Mouse (Mus musculus) left cerebral cortex, adult 9 months (tissue): ENCODE measurements around the gene Sirt4.
"Not testable (repeated sequence)": the region's sequence is repeated elsewhere in the genome, so short reads cannot be mapped to it uniquely, and the experiment has no call there.

Source experiments
- DNase-seq, 2 experiments: peaks; one replicate each; pipeline ENCODE4 v3.0.0; 2022; ENCODE audit warnings: low spot score in 2 of 2

Sirt4 gene

DNA sequence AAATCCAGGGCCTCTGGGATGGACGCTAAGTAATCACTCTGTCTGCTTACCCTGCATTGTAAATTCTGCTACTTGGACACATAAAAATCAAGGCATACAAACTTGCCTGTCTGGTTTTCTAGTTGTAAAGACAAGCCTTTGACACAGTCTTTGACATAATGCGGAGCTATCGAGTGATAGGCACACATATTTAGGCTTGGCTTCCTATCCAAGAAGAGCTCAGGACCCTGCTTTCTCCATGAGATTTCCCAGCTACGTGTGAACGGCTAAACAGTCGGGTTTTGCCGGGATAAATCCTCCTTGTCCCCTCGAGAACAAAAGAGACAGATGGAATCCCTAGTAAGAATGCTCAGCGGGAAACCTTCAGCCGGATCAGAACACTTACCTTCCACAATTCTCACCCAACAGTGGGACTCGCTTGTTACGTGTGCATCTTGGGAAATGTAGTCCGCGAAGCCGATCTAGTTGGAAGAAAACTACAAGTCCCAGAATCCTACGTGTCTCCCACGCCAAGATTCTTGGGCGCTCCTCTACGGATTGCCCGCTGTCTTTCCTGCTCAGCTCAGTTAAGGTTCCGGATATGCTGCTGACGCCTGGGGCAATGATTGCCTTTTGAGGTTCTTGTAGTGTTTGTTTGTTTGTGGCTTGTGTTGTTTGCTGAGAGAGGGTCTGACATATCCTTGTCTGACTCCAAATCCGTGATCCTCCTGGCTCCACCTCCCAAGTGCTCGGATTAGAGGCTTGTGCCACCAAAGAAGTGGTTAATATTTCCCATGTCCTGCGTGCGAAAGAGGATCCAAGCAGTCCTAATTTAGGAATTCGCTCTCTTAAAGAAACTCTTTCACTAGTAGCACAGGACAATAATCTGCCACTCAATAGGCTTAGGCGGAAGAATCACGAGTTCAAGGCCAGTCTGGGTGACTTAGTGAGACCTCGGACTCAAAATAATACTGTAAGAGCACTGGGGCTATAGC is at the start of gene Sirt4:
Gene Sirt4 (minus strand): TSS at position 779 of the 974 bp plus-strand sequence.
- DNase-seq, result peak; percentile 87 to 93

DNA sequence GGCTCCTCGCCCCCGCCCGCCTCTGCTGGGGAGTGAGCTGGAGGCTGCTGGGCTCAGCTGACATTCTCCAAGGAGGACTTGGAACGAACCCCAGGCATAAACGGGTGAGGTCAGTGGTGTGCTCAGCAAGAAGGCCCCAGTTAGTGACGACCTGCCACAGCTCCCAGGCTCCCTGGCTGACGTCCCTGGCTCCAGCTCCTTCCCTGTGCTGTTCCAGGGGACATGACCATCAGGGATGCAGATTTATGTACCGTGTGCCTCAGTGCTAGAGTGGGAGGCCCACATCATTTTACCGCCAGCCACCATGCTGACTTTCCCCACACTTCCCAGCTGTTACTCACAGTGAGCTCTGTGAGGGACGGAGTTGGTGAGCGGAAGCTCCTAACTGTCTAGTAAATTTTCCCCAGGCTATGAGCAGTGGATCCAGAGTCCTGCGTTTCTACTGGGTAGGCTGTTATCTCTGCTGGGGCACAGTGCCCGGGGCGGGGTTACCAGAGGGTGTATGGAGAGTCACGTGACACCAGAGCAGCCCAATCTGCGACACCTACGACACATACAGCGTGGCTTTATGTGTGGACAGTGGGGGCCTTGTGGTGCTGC is 47.2 kb upstream of the Sirt4 start:
- DNase-seq, result peak in 1 of 2 experiments; percentile 70

DNA sequence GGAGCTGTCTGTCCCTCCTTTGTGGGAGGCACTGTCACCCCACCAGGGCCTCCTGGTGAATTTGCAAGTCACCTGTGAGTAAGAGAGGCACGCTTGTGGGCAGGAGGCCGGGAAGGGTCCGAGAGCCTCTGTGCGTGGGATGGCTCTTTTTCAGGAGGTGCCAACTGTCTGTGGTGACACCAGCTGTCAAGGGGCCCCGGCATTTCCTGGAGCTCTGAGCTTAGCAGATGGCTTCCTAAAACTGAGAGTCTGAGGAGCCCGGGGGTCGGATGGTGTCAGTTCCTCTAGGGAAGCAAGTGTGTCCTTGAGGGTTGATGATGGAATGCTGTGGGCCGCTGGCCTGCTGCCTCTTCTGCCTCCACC is 45.9 kb upstream of the Sirt4 start:
- DNase-seq, result peak in 1 of 2 experiments; percentile 26

DNA sequence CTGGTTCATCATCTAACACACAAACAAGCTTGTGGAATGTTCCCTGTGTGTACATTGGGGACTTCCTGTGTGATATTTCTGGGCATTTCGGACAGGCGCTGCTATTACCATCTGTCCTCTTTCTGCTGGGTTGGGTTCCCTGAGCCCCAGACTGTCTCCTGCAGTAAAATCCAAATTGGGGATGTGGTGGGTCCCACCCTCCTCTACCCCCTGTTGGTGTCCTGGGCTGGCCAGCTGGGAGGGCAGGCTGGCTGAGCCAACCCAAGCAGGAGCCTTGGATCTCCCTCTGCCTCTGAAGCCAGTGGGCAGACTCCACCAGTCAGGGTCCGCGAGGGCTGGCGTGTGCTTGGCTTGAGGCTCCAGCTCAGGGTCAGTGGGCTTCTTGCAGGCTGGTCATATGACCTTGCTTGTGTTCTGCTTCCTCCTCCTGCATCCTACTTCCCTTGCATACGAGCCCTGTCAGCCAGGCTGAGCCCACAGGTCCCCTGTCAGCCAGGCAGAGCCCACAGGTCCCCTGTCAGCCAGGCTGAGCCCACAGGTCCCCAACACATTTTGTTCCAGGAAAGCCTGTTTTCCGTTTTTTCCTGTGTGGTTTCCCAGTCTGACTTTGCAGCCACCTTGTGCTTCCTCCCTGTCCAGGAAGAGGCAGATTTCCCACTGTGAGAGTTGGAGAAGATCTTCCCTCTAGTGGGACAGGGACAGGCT is 45.4 kb upstream of the Sirt4 start:
- DNase-seq, result no peak

DNA sequence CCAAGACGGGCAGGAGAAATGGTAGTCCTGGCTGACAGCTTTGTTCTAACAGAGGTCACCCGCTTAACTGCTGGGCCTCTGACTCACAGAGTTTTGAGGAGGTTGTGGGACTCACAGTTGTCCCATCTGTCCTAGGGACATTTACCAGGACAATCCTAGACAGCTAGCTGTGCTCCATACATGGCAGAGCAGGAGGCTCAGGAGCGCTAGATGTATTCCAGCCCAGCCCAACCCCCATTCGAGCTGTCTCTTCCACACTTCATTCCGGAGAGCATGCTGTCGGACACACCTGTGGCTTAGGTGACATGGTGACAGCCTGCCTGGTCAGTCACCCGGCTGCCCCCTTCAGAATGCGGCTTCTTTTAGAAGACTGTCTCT is 44.8 kb upstream of the Sirt4 start:
- no peak for DNase-seq

DNA sequence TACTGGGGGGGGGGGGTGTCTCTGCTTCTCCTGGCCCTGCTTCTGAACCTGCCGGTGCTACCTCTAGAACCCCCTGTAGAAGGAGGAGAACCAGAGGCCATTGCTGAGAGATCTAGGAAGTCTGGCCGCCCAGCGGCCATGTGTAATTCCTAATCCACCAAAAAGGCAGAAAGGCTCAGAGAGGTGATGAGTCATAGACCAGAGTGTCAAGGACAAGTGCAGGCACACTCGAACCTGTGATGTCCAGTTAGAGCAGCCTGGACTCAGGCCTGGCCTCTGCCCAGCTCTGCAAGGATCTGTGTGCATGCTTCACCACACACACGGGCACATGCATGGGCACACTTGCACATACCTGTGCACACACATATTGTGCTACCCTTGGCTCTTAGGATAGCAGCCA is 43.6 kb upstream of the Sirt4 start:
- no peak for DNase-seq

DNA sequence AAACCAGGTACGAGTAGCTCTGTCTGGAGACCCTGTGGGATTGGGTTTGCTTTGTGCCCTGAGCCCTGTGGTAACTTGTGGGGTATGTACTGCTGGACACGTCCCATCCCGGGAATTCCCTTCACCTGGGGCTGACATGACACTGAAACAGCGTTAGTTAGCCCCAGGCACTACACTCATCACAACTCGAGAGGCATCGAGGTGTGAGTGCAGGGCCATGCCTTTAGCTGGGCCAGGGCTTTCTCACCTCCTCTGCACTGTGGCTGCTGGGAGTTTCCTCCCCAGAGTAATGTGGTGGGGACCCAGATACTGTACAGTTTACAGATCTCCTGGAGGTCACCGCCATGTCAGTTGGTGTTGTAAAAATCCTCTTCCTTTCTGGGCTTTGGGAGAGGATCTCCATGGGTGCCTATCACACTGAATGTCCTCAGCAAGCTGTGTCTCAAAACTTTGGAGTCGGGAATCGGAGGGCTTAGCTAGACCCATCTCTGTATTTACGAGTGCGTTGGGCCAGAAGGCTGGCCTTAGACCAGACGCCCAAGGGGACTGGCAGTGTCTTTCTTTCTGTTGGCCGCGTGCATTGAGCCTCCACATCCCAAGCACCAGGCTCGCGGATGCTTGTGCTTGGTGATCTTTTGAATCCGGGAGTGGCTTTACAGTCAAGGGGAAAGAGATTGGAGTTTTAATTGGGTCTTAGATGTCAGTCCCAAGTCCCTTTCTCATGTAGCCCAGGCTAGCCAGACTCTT is 42.1 kb upstream of the Sirt4 start:
- DNase-seq, result no peak

DNA sequence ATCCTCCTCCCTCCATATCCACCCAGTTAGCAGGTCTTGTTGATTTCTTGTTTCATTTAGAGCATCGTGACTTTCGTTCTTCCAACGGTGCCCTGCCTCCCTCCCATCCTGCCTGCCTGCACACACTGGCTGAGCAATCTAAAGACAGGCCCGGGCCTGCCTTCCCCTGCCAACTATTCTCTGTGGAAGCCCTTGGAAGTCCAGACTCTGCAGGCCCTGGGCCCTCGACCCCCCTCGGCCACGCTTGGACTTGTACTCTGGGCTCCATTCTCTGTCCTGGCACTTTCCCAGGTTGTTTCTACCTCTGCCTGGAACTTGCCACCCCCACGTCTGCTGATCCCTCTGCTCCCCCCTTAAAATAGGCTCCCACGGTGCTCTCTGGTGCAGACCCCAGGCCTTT is 41.4 kb upstream of the Sirt4 start:
- DNase-seq, result no peak

DNA sequence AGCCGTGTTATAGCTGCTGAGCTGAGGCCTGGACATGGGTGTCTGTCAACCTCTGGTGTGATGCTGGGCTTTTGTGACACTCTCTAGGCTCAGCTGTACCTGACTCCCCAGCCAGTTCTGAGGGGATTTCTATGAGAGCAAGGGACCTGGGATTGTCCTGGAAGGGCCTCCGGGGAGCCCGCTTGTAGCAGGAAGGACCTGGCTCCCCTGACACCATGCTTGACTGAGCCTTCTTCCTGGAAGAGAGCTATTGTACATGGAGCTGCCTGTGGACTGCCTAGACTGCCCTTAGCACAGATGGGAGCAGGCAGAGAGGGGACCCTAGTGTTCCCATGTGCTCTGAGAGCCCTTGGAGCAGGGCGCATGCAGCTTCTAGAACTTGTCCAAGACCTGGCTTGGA is 40.9 kb upstream of the Sirt4 start:
- no peak for DNase-seq

DNA sequence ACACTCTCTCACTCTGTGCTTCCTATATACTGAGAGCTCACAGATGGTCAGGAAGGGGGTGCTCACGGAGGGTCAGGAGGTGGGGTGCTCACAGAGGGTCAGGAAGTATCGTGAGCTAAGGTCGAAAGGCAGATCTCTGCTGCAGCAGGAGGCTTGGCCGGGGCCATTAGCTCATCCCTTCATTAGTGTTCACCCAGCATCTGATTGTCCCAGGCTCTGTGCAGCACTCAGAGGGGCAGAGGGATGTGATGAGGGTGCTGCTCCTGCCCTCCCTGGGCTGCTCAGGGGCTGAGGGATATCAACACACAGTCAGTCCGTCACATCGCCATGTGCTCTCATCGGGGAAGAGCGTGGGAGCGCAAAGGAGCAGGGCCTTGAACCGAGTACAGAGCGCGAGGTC is 39.9 kb upstream of the Sirt4 start:
- no peak for DNase-seq

DNA sequence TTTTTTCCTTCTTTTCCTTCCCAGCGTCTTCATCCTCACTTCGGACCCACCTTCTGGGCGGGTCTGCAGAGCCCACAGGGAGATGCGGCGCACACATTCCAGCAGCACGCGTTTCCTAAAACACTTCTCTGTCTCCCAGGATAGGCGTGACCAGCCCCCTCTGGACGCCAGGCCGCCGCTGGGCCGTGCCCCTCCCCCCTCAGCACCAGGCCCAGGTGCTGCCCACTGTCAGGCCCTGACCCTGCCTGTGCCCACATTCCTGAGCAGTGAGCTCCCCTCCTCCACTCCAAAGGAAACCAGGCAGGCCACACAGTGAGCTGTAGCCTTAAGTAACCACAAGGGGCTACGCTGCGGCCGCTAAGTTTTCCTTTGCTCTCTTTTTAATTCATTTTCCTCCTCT is 39.4 kb upstream of the Sirt4 start:
- DNase-seq, result no peak

DNA sequence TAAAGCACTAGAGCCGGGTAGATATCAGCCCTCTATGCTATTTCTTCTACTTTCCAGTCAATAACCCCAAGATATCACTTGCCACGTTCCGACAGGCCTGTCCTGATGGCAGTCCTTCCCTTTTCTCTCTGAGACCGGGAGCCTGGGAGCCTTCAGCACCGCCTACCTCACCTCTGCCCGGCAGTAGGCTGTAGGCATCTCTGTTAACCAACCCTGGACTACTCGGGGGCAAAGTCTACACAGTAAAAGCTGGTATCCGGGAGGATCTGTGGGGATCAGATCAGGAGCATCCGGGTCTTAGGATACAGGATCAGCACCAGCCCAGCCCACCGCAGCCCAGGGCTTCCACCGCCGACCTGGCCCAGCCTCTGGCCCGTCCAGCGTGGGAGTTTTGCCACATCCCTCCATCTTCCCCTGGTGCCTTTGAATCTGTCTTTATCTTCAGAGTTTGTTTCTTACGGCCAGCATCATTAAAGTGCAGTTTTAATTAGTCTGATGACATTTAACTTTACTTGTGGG is 38.5 kb upstream of the Sirt4 start:
- DNase-seq, result no peak

DNA sequence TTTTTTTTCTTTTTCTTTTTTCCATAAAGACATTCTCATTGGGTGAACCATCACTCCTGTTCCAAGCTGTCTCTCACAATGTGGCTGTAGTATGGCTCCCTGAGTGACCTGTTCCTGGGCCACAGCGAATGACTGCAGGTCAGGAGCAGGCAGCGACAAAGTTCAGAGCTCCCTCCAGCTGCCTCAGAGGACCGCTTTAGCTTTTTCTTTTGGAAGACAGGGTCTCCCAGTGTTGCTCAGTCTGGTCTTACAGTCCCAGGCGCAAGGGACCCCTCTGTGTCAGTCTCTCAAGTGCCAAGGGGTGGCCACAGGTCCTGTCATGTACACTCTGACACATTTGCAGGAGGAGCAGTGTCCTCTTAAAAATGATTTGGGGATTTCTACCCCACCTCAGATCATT is 38.0 kb upstream of the Sirt4 start:
- DNase-seq, result no peak

DNA sequence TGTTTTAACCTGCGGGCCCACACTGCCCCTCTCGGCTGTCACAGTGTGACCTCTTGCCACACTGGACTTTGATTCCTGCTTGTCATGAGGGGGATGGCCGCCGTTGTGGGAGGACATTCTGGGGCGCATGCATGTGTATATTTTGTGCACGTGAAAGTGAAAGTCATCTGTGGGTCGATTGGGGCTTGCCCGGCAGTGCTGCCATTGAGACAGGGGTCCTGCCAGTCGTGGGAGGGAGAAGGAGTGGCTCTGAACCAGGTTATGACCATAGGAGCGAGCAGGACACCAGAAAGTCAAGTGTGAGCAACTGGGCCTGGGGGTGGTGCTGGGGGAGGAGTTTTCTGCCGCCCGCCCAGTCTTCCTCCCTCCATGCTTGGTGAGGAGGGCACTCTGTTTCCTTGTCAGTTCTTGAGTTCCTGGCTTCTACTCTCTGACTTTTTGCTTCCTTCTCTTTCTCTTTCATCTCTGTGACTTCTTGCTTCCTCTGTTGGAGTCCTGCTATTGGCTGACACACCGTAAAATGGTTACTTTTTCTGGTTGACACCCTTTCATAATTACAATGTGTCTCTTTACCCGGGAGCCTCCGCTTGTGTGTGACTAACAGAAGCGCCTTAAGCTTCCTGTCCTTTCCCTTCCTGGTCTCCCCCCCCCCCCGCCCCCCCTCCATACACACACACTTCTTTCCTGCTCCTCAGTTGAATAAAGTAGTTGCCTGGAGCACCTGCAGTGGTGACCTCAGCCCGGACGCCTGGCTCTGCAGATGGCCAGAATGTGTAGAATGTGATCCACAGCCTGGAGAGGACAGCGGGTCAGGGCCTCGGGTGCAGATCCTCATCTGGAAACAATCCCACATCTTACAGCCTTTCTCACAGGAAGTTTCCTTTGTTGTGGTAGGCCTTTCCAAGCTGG is 37.3 kb upstream of the Sirt4 start:
- no peak for DNase-seq

DNA sequence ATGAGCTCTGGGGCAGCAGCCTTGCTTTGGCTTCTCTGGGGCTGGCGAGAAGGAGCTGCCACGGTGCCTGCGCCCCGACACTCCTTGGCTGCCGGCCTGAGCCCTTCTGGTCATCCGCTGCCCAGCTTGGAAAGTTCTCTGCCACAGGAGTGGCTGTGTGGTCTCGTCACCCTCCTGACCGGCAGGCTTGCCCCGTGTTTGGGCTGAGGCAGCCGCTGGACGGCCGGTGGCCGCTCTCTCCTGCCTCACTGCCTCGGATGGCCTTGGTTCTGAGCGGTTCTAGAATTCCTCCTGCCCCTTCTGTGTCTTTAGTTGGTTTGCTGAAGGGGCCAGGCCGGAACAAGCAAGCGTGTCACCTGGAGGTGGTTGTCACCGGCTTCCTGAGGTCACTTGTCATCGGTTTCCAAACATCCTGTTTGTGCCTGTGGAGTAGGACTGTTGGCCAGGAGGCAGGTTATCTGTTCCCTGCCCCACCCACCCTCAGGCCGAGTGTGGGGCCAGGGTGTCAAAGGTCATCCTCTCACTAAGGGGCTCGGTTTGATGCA is 35.9 kb upstream of the Sirt4 start:
- no peak for DNase-seq

DNA sequence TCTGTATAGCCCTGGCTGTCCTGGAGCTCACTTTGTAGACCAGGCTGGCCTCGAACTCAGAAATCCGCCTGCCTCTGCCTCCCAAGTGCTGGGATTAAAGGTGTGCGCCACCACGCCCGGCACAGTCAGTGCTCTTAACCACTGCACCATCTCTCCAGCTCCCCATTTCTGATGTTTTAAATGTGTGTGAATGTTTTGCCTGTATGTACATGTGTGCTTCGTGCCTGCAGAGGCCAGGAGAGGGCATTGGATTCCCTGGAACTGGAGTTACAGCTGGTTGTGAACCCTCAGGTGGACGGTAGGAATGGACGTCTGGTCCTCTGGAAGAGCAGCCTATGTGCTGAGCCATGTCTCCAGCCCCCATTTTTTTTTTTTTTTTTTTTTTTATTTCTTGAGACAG is 33.7 kb upstream of the Sirt4 start:
- DNase-seq, result not testable (repeated sequence)

DNA sequence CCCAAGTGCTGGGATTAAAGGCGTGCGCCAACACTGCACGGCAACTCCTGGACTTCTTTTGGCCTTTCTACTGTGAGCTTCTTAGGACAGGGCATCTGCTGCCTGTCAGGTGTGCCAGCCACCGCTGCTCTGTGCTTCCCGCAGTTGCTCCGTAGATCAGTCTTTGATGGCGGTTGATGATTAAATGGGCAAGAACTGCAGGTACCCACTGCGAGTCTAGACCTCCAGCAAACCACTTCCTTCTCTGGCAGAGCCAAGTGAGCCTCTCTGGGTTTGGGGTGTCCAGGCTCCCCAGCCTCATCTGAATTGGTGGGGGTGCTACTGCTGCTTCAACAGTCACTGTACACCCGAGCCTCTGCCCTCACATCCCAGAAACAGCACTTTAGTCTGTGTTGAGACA is 33.0 kb upstream of the Sirt4 start:
- no peak for DNase-seq

DNA sequence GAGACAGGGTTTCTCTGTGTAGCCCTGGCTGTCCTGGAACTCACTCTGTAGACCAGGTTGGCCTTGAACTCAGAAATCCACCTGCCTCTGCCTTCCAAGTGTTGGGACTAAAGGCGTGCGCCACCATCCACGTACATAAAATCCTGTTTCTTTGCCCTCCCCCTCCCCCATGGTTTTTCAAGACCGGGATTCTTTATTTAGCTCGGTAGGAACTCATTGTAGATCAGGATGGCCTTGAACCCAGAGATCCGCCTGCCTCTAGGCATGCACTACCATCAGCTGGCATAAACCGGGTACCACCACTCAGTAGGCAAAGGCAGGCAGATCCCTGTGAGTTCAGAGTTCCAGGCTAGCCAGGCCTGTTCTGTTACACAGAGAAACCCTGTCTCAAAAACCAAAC is 32.4 kb upstream of the Sirt4 start:
- no peak for DNase-seq

DNA sequence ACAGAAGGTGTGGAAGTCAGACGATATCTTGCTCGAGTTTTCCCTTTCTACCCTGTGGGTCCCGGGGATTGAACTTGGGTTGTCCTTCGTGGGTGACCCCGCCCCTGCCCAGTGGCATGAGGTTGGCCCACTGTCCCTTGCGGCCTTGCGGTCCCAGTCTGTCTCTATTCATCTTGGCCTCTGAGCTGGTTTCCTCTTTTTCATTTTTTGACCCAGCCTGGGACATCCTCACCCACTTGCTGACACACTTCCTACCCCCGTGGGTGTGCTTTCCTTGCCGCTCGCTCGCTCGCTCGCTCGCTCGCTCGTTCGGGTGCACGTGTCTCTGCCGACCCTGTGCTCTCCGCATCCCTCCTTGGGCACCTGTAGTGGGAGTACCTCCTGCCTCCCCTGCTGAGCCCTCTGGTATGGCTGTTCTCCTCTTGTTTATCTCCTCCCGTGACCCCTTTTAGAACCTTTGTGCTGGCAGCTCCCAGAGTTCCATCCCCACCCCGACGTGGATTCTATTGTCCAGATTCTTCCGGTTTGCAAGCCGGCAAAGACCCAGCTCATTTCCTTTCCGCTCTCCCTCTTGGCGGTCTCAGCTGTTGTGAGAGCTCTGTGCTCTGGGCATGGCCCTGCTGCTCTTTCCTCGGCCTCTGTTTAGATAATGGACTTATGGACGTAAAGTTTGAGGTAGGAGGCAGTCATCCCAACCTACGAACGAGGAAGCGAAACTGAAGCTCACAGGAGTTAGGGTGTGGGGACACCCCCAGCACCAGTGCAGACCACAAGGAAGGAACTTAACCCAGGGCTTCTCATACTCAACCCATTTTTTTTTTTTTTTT is 31.8 kb upstream of the Sirt4 start:
- no peak for DNase-seq
